Mouse (Mus musculus) G1E (cell line): ENCODE results near the gene Olfr71.

Source experiments
- CTCF ChIP-seq: IDR thresholded peaks from 2 replicates; pipeline ENCODE4 v1.5.1; 2012; ENCODE audit warnings: low read depth, low read length, inconsistent platforms, mixed read lengths
- GATA1 ChIP-seq: IDR thresholded peaks from 2 replicates; pipeline ENCODE4 v1.6.1; 2012; ENCODE audit warnings: borderline replicate concordance, low read length, inconsistent platforms, mixed read lengths

- TF ChIP-seq GATA1 (no peak), CTCF (no peak)
Measured at GRCm38 (mm10) chr4:43690021-43690420, 20.0 kb downstream of the Olfr71 start.
